19 mouse cellular contexts compared by ENCODE assay signal in the genomic region with DNA sequence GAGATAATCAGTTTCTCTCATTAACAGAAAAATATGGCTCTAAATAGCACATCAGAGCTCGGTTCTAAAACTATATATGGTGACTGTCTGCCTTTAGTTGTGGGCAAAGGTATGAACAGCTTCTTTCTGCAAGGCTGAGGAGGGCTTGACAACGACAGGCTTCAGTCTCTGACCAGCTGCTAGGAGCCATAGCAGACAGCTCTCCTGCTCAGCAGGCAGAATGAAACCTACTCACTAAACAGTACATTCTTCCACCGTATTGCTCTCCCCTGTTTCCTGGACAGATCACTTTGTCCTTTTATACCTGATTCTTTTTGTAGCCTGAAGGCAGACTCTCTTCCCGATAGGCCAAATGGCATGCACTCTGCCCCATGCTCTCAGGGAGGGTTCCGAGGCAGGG. TPM values are rescaled to one million over a fixed set of nuclear protein-coding genes. Genes with fewer than 3 reads are reported as not detected.
DNase-seq lines count a peak whose midpoint lies in the region; ATAC-seq and TF ChIP-seq lines count a peak whose summit lies in the region.
"Had no signal": no experiment of that assay in that cellular context is flagged by ENCODE, and none has a peak within 500 bp of the region (broad histone marks: within the 10 kb centered on the region; RNA-seq: fewer than 3 reads in every experiment).

No protein-coding gene starts in this region.

- no peak for TF ChIP-seq CTCF in cerebellum, adult 2 months (IDR thresholded peaks at IDR 0.05; ENCODE audit: borderline replicate concordance, insufficient read depth, low read depth, low read length)
- no peak for TF ChIP-seq CTCF in left cerebral cortex, adult 2 months (IDR thresholded peaks at IDR 0.05)

- TF ChIP-seq POLR2A in cerebellum, adult 2 months (IDR thresholded peaks at IDR 0.05; ENCODE audit: borderline replicate concordance, insufficient read depth, low read length), result no peak

- no peak overlapping the region for H3K9ac ChIP-seq in forebrain, embryonic 16.5 days (replicated peaks; ENCODE audit: low read depth, low read length)
- H3K9ac ChIP-seq in forebrain, embryonic 11.5 days (ENCODE audit: low read length), result no peak overlapping the region
- no peak overlapping the region for H3K9ac ChIP-seq in hindbrain, embryonic 16.5 days (ENCODE audit: low read depth, low read length)
- H3K9ac ChIP-seq: embryonic facial prominence, embryonic 12.5 days; heart, embryonic 13.5 days; intestine, embryonic 15.5 days; limb, embryonic 12.5 days; liver, embryonic 15.5 days; lung, embryonic 14.5 days; midbrain, embryonic 15.5 days; neural tube, embryonic 12.5 days had no signal

- intact Hi-C loops in left cerebral cortex, adult 2 months (cut with DNase I), result loop anchor here (1.0 kb wide), 1 partner anchor 57 kb away; no protein-coding TSS in a partner anchor
- intact Hi-C loops in gastrocnemius, postnatal 36 days (cut with DNase I), result no loop called here

- peaks cover 25% of the 10 kb centered on the region for H3K4me1 ChIP-seq in cerebellum, adult 2 months (ENCODE audit: control insufficient read depth, insufficient read depth, low read length)
- H3K4me1 ChIP-seq in forebrain, embryonic 16.5 days (replicated peaks; ENCODE audit: control insufficient read depth, insufficient read depth, low read length), result no peaks in the 10 kb centered on the region
- no peaks in the 10 kb centered on the region for H3K4me1 ChIP-seq in forebrain, embryonic 11.5 days (replicated peaks; ENCODE audit: control insufficient read depth, insufficient read depth, low read length)
- H3K4me1 ChIP-seq in hindbrain, embryonic 16.5 days (ENCODE audit: control insufficient read depth, insufficient read depth, low read depth, low read length), result no peaks in the 10 kb centered on the region; the same call in 1 of the 2 replicates
- H3K4me1 ChIP-seq: embryonic facial prominence, embryonic 12.5 days; heart, embryonic 13.5 days; intestine, embryonic 15.5 days; limb, embryonic 12.5 days; liver, embryonic 15.5 days; midbrain, embryonic 15.5 days; neural tube, embryonic 12.5 days had no signal

- H3K4me3 ChIP-seq in cerebellum, adult 2 months (replicated peaks; ENCODE audit: insufficient read depth, low read depth, low read length), result no peak overlapping the region
- H3K4me3 ChIP-seq in forebrain, embryonic 16.5 days (replicated peaks; ENCODE audit: low read length), result no peak overlapping the region
- H3K4me3 ChIP-seq in forebrain, embryonic 11.5 days (ENCODE audit: low read depth, low read length), result no peak overlapping the region
- H3K4me3 ChIP-seq in left cerebral cortex, adult 2 months, result no peak overlapping the region
- H3K4me3 ChIP-seq in hindbrain, embryonic 16.5 days (ENCODE audit: low read length), result no peak overlapping the region
- H3K4me3 ChIP-seq: embryonic facial prominence, embryonic 12.5 days; heart, embryonic 13.5 days; intestine, embryonic 15.5 days; limb, embryonic 12.5 days; liver, embryonic 15.5 days; midbrain, embryonic 15.5 days; neural tube, embryonic 12.5 days had no signal

- peak overlapping the region; percentile 70 for H3K27ac ChIP-seq in cerebellum, adult 2 months (ENCODE audit: insufficient read depth, low read length)
- H3K27ac ChIP-seq in forebrain, embryonic 16.5 days (ENCODE audit: low read length), result peak overlapping the region; percentile 23; the same call in 1 of the 2 replicates
- H3K27ac ChIP-seq in forebrain, embryonic 11.5 days (ENCODE audit: low read depth, low read length), result no peak overlapping the region
- peak overlapping the region; percentile 90 for H3K27ac ChIP-seq in left cerebral cortex, adult 2 months
- H3K27ac ChIP-seq in hindbrain, embryonic 16.5 days (ENCODE audit: low read depth, low read length), result peak overlapping the region; percentile 51; the same call in 1 of the 2 replicates
- H3K27ac ChIP-seq: embryonic facial prominence, embryonic 12.5 days; heart, embryonic 13.5 days; intestine, embryonic 15.5 days; limb, embryonic 12.5 days; liver, embryonic 15.5 days; midbrain, embryonic 15.5 days; neural tube, embryonic 12.5 days had no signal

- no peaks in the 10 kb centered on the region for H3K27me3 ChIP-seq in cerebellum, adult 2 months (ENCODE audit: control insufficient read depth, insufficient read depth, low read length)
- no peaks in the 10 kb centered on the region for H3K27me3 ChIP-seq in forebrain, embryonic 16.5 days (replicated peaks; ENCODE audit: control insufficient read depth, insufficient read depth, low read length)
- no peaks in the 10 kb centered on the region for H3K27me3 ChIP-seq in forebrain, embryonic 11.5 days (ENCODE audit: control insufficient read depth, insufficient read depth, low read length)
- no peaks in the 10 kb centered on the region for H3K27me3 ChIP-seq in hindbrain, embryonic 16.5 days (replicated peaks; ENCODE audit: control insufficient read depth, insufficient read depth, low read length)
- H3K27me3 ChIP-seq: embryonic facial prominence, embryonic 12.5 days; heart, embryonic 13.5 days; intestine, embryonic 15.5 days; limb, embryonic 12.5 days; liver, embryonic 15.5 days; midbrain, embryonic 15.5 days; neural tube, embryonic 12.5 days; Patski had no signal

- no peaks in the 10 kb centered on the region for H3K9me3 ChIP-seq in forebrain, embryonic 16.5 days (ENCODE audit: control insufficient read depth, low read length)
- H3K9me3 ChIP-seq in forebrain, embryonic 11.5 days (ENCODE audit: control insufficient read depth, low read length), result no peaks in the 10 kb centered on the region
- no peaks in the 10 kb centered on the region for H3K9me3 ChIP-seq in hindbrain, embryonic 16.5 days (ENCODE audit: control insufficient read depth, low read length)
- H3K9me3 ChIP-seq: embryonic facial prominence, embryonic 12.5 days; heart, embryonic 13.5 days; intestine, embryonic 15.5 days; limb, embryonic 12.5 days; liver, embryonic 15.5 days; midbrain, embryonic 15.5 days; neural tube, embryonic 12.5 days had no signal

- no peak overlapping the region for H3K4me2 ChIP-seq in forebrain, embryonic 16.5 days (ENCODE audit: low read length)
- H3K4me2 ChIP-seq in forebrain, embryonic 11.5 days (ENCODE audit: low read depth, low read length, severe bottlenecking), result no peak overlapping the region
- H3K4me2 ChIP-seq in hindbrain, embryonic 16.5 days (ENCODE audit: low read length), result no peak overlapping the region
- H3K4me2 ChIP-seq: embryonic facial prominence, embryonic 12.5 days; heart, embryonic 13.5 days; intestine, embryonic 15.5 days; limb, embryonic 12.5 days; liver, embryonic 15.5 days; lung, embryonic 14.5 days; midbrain, embryonic 15.5 days; neural tube, embryonic 12.5 days had no signal

- no peak for ATAC-seq in forebrain, embryonic 16.5 days
- ATAC-seq in forebrain, embryonic 11.5 days (replicated peaks; ENCODE audit: low FRiP score), result no peak
- peak; percentile 57 for ATAC-seq in hindbrain, embryonic 16.5 days
- ATAC-seq: intestine, embryonic 15.5 days; midbrain, embryonic 15.5 days; Patski had no signal

- 16% methylated on average over 5 of the region's 5 CpGs for WGBS in cerebellum, adult 2 months
- 87% methylated on average over 5 of the region's 5 CpGs for WGBS in forebrain, embryonic 16.5 days
- 85% methylated on average over 5 of the region's 5 CpGs for WGBS in forebrain, embryonic 11.5 days
- WGBS in hindbrain, embryonic 16.5 days, result 82% methylated on average over 5 of the region's 5 CpGs

- 0 out of 2 replicates have a peak, but pooled peaks cover 8% of the 10 kb centered on the region for H3K36me3 ChIP-seq in forebrain, embryonic 16.5 days (ENCODE audit: control insufficient read depth, insufficient read depth)
- H3K36me3 ChIP-seq in forebrain, embryonic 11.5 days (ENCODE audit: control insufficient read depth, insufficient read depth, low read length), result no peaks in the 10 kb centered on the region; the same call in 1 of the 2 replicates
- peaks cover 9% of the 10 kb centered on the region; the same call in 1 of the 2 replicates for H3K36me3 ChIP-seq in hindbrain, embryonic 16.5 days (ENCODE audit: control insufficient read depth, insufficient read depth, low read length)

- no peak for DNase-seq in cerebellum, adult 2 months
- no peak for DNase-seq in cerebellum, postnatal 14 days
- no peak for DNase-seq in forebrain, embryonic 11.5 days (ENCODE audit: low spot score)
- no peak for DNase-seq in left cerebral cortex, adult 2 months (ENCODE audit: extremely low spot score in 1 of 2, low spot score in 2 of 2)
- no peak for DNase-seq in left cerebral cortex, adult 18-20 months (ENCODE audit: low spot score in 2 of 2)
- DNase-seq in gastrocnemius, postnatal 36 days, result no peak

RNA-seq across cellular contexts. Expression of a gene that starts 33.4 kb away (rescaled TPM):
- 318 and 338 TPM in 2 replicates for polyA plus RNA-seq in cerebellum, adult 2 months (2012; rRNA removed)
- polyA plus RNA-seq in forebrain, embryonic 16.5 days (2015; fragmentation: Nextera tagmentation; extraction: Ambion mirVana), result 48.1 and 55.5 TPM in 2 replicates
- 35.3 and 38.5 TPM in 2 replicates for polyA plus RNA-seq in forebrain, embryonic 11.5 days (2014; fragmentation: Nextera tagmentation; extraction: Ambion mirVana)
- total RNA-seq in left cerebral cortex, adult 2 months (2021), result 100 to 1,000 TPM; 279 to 291 TPM
- 100 to 1,000 TPM; 261 to 289 TPM for total RNA-seq in left cerebral cortex, adult 18-20 months (2021)
- 85.6 and 87.8 TPM in 2 replicates for polyA plus RNA-seq in hindbrain, embryonic 16.5 days (2015; fragmentation: Nextera tagmentation; extraction: Ambion mirVana)
- total RNA-seq in gastrocnemius, postnatal 36 days (2021), result 10 to 100 TPM; 53.0 to 56.6 TPM

RNA-seq across cellular contexts. Expression of a gene that starts 44.9 kb away (rescaled TPM):
- polyA plus RNA-seq in cerebellum, adult 2 months (2012; rRNA removed), result 191 and 195 TPM in 2 replicates
- 239 and 241 TPM in 2 replicates for polyA plus RNA-seq in forebrain, embryonic 16.5 days (2015; fragmentation: Nextera tagmentation; extraction: Ambion mirVana)
- 250 and 262 TPM in 2 replicates for polyA plus RNA-seq in forebrain, embryonic 11.5 days (2014; fragmentation: Nextera tagmentation; extraction: Ambion mirVana)
- 100 to 1,000 TPM; 144 to 157 TPM for total RNA-seq in left cerebral cortex, adult 2 months (2021)
- total RNA-seq in left cerebral cortex, adult 18-20 months (2021), result 100 to 1,000 TPM; 157 to 165 TPM
- polyA plus RNA-seq in hindbrain, embryonic 16.5 days (2015; fragmentation: Nextera tagmentation; extraction: Ambion mirVana), result 230 and 231 TPM in 2 replicates
- total RNA-seq in gastrocnemius, postnatal 36 days (2021), result 100 to 1,000 TPM; 103 to 110 TPM

RNA-seq across cellular contexts. Expression of a gene that starts 53.4 kb away (rescaled TPM):
- 89.3 and 90.3 TPM in 2 replicates for polyA plus RNA-seq in cerebellum, adult 2 months (2012; rRNA removed)
- polyA plus RNA-seq in forebrain, embryonic 16.5 days (2015; fragmentation: Nextera tagmentation; extraction: Ambion mirVana), result 297 and 347 TPM in 2 replicates
- polyA plus RNA-seq in forebrain, embryonic 11.5 days (2014; fragmentation: Nextera tagmentation; extraction: Ambion mirVana), result 93.2 and 112 TPM in 2 replicates
- total RNA-seq in left cerebral cortex, adult 2 months (2021), result 100 to 1,000 TPM; 214 to 247 TPM
- 100 to 1,000 TPM; 215 to 221 TPM for total RNA-seq in left cerebral cortex, adult 18-20 months (2021)
- 361 and 364 TPM in 2 replicates for polyA plus RNA-seq in hindbrain, embryonic 16.5 days (2015; fragmentation: Nextera tagmentation; extraction: Ambion mirVana)
- under 1 TPM in 1 of 2 experiments, not detected in 1; 0.25 TPM for total RNA-seq in gastrocnemius, postnatal 36 days (2021)
- total RNA-seq: gastrocnemius, adult 8-10 months; liver, adult 2 months had no signal
